Mouse (Mus musculus): ENCODE measurements around the gene Mta3.

Gene Mta3

GRCm38 (mm10) chr17:83809197-83809829, 103.3 kb downstream of the Mta3 start:
- in situ Hi-C loops (cut with MboI, MseI): no loop called here

- in situ Hi-C loops (cut with MboI, MseI): no loop called here
These were observed 104.3 kb downstream of the Mta3 start for GRCm38 (mm10) chr17:83810285-83810684.

- in situ Hi-C loops (cut with MboI, MseI): no loop called here
These were observed 106.4 kb downstream of the Mta3 start for GRCm38 (mm10) chr17:83812200-83812944.

GRCm38 (mm10) chr17:83813050-83813449, 107.1 kb downstream of the Mta3 start:
- in situ Hi-C loops (cut with MboI, MseI): no loop called here

- in situ Hi-C loops (cut with MboI, MseI): no loop called here
These were observed 111.0 kb downstream of the Mta3 start for GRCm38 (mm10) chr17:83816996-83817395.

- in situ Hi-C loops (cut with MboI, MseI): no loop called here
These were observed 113.5 kb downstream of the Mta3 start for GRCm38 (mm10) chr17:83819503-83819902.

GRCm38 (mm10) chr17:83820701-83821100, 114.7 kb downstream of the Mta3 start:
- in situ Hi-C loops (cut with MboI, MseI): no loop called here

GRCm38 (mm10) chr17:83821876-83822275, 115.9 kb downstream of the Mta3 start:
- in situ Hi-C loops (cut with MboI, MseI): no loop called here

GRCm38 (mm10) chr17:83823835-83824234, 117.9 kb downstream of the Mta3 start:
- in situ Hi-C loops (cut with MboI, MseI): no loop called here

- in situ Hi-C loops (cut with MboI, MseI): no loop called here
These were observed 123.4 kb downstream of the Mta3 start for GRCm38 (mm10) chr17:83829356-83829755.

GRCm38 (mm10) chr17:83830616-83831292, 124.8 kb downstream of the Mta3 start:
- in situ Hi-C loops (cut with MboI, MseI): no loop called here

GRCm38 (mm10) chr17:83834120-83834519, 128.2 kb downstream of the Mta3 start:
- in situ Hi-C loops (cut with MboI, MseI): no loop called here

GRCm38 (mm10) chr17:83836048-83836447, 130.1 kb downstream of the Mta3 start:
- in situ Hi-C loops (cut with MboI, MseI): no loop called here

- in situ Hi-C loops (cut with MboI, MseI): no loop called here
These were observed 131.8 kb downstream of the Mta3 start for GRCm38 (mm10) chr17:83837659-83838190.

GRCm38 (mm10) chr17:83839132-83839531, 133.2 kb downstream of the Mta3 start:
- in situ Hi-C loops (cut with MboI, MseI): no loop called here

GRCm38 (mm10) chr17:83841011-83841410, 135.0 kb downstream of the Mta3 start:
- in situ Hi-C loops (cut with MboI, MseI): no loop called here

GRCm38 (mm10) chr17:83843780-83844179, 137.8 kb downstream of the Mta3 start:
- in situ Hi-C loops (cut with MboI, MseI): no loop called here

- in situ Hi-C loops (cut with MboI, MseI): loop anchor here (5.0 kb wide), 1 partner anchor 73 kb away; no protein-coding TSS in a partner anchor
These were observed 139.6 kb downstream of the Mta3 start for GRCm38 (mm10) chr17:83845538-83845937.

- in situ Hi-C loops (cut with MboI, MseI): loop anchor here (5.0 kb wide), 1 partner anchor 74 kb away; no protein-coding TSS in a partner anchor
These were observed 140.5 kb downstream of the Mta3 start for GRCm38 (mm10) chr17:83846301-83847021.

- in situ Hi-C loops (cut with MboI, MseI): loop anchor here (5.0 kb wide), 1 partner anchor 75 kb away; no protein-coding TSS in a partner anchor
These were observed 141.1 kb downstream of the Mta3 start for GRCm38 (mm10) chr17:83847100-83847499.

- in situ Hi-C loops (cut with MboI, MseI): loop anchor here (5.0 kb wide), 1 partner anchor 76 kb away; no protein-coding TSS in a partner anchor
These were observed 141.9 kb downstream of the Mta3 start, which contains the start of gene Haao for GRCm38 (mm10) chr17:83847815-83848214. Gene Haao, minus strand, starts transcription at chr17:83847963.
